Mouse (Mus musculus): ENCODE measurements around the gene Pop7. TPM values are rescaled to one million over a fixed set of nuclear protein-coding genes. Genes with fewer than 3 reads are reported as not detected.

The Pop7 gene
- polyA plus RNA-seq (2015; fragmentation: Nextera tagmentation; extraction: Ambion mirVana), result 66.8 and 74.7 TPM in 2 replicates

GRCm38 (mm10) chr5:137501709-137502666 lies at the start of gene Pop7:
TSS of gene Pop7 (minus strand) at chr5:137502518.
- Histone ChIP-seq H3K4me2 (ENCODE audit: low read length) (peak within 1 kb of the TSS; percentile 94), H3K9ac (replicated peaks; ENCODE audit: low read depth, low read length) (peak within 1 kb of the TSS; percentile 88), H3K4me1 (replicated peaks; ENCODE audit: control insufficient read depth, insufficient read depth, low read length) (peaks cover 14% of the 10 kb centered on the region), H3K27ac (ENCODE audit: low read length) (peak within 1 kb of the TSS; percentile 99), H3K27me3 (replicated peaks; ENCODE audit: control insufficient read depth, insufficient read depth, low read length) (peaks cover 2% of the 10 kb centered on the region; the same call in 1 of the 2 replicates), H3K9me3 (ENCODE audit: control insufficient read depth, low read length) (no peaks in the 10 kb centered on the region), H3K4me3 (replicated peaks; ENCODE audit: low read length) (peak within 1 kb of the TSS; percentile 91), H3K36me3 (ENCODE audit: control insufficient read depth, insufficient read depth) (no peaks in the 10 kb centered on the region)
- 2% methylated on average over 64 of the region's 64 CpGs for WGBS
- peak; percentile 95 for ATAC-seq

GRCm38 (mm10) chr5:137551119-137551518 lies 48.8 kb upstream of the Pop7 start:
- Histone ChIP-seq H3K4me1 (replicated peaks; ENCODE audit: control insufficient read depth, insufficient read depth, low read length) (peaks cover 8% of the 10 kb centered on the region), H3K9ac (replicated peaks; ENCODE audit: low read depth, low read length) (no peak overlapping the region), H3K27ac (ENCODE audit: low read length) (no peak overlapping the region), H3K4me2 (ENCODE audit: low read length) (no peak overlapping the region), H3K27me3 (replicated peaks; ENCODE audit: control insufficient read depth, insufficient read depth, low read length) (no peaks in the 10 kb centered on the region), H3K36me3 (ENCODE audit: control insufficient read depth, insufficient read depth) (no peaks in the 10 kb centered on the region), H3K9me3 (ENCODE audit: control insufficient read depth, low read length) (no peaks in the 10 kb centered on the region), H3K4me3 (replicated peaks; ENCODE audit: low read length) (no peak overlapping the region)
- 75% methylated on average over 5 of the region's 5 CpGs for WGBS
- ATAC-seq, result no peak

- Histone ChIP-seq H3K27me3 (replicated peaks; ENCODE audit: control insufficient read depth, insufficient read depth, low read length) (no peaks in the 10 kb centered on the region), H3K36me3 (ENCODE audit: control insufficient read depth, insufficient read depth) (no peaks in the 10 kb centered on the region), H3K9me3 (ENCODE audit: control insufficient read depth, low read length) (no peaks in the 10 kb centered on the region), H3K4me3 (replicated peaks; ENCODE audit: low read length) (no peak overlapping the region), H3K9ac (replicated peaks; ENCODE audit: low read depth, low read length) (no peak overlapping the region), H3K27ac (ENCODE audit: low read length) (no peak overlapping the region), H3K4me1 (replicated peaks; ENCODE audit: control insufficient read depth, insufficient read depth, low read length) (peaks cover 8% of the 10 kb centered on the region), H3K4me2 (ENCODE audit: low read length) (no peak overlapping the region)
- 87% methylated on average over 2 of the region's 2 CpGs for WGBS
- no peak for ATAC-seq
These were observed 47.5 kb upstream of the Pop7 start for GRCm38 (mm10) chr5:137549840-137550239.

- no peak for ATAC-seq
- Histone ChIP-seq H3K36me3 (ENCODE audit: control insufficient read depth, insufficient read depth) (no peaks in the 10 kb centered on the region), H3K9ac (replicated peaks; ENCODE audit: low read depth, low read length) (no peak overlapping the region), H3K9me3 (ENCODE audit: control insufficient read depth, low read length) (no peaks in the 10 kb centered on the region), H3K4me2 (ENCODE audit: low read length) (no peak overlapping the region), H3K27me3 (replicated peaks; ENCODE audit: control insufficient read depth, insufficient read depth, low read length) (no peaks in the 10 kb centered on the region), H3K27ac (ENCODE audit: low read length) (no peak overlapping the region), H3K4me1 (replicated peaks; ENCODE audit: control insufficient read depth, insufficient read depth, low read length) (no peaks in the 10 kb centered on the region), H3K4me3 (replicated peaks; ENCODE audit: low read length) (no peak overlapping the region)
- WGBS, result 75% methylated on average over 4 of the region's 4 CpGs
These were observed 43.3 kb upstream of the Pop7 start for GRCm38 (mm10) chr5:137545596-137545995.

GRCm38 (mm10) chr5:137544926-137545325 lies 42.6 kb upstream of the Pop7 start:
- 64% methylated on average over 6 of the region's 6 CpGs for WGBS
- H3K27ac ChIP-seq (ENCODE audit: low read length), result no peak overlapping the region
- H3K27me3 ChIP-seq (replicated peaks; ENCODE audit: control insufficient read depth, insufficient read depth, low read length), result no peaks in the 10 kb centered on the region
- no peaks in the 10 kb centered on the region for H3K36me3 ChIP-seq (ENCODE audit: control insufficient read depth, insufficient read depth)
- H3K4me2 ChIP-seq (ENCODE audit: low read length), result no peak overlapping the region
- ATAC-seq, result no peak
- H3K4me1 ChIP-seq (replicated peaks; ENCODE audit: control insufficient read depth, insufficient read depth, low read length), result no peaks in the 10 kb centered on the region; the same call in 1 of the 2 replicates
- no peaks in the 10 kb centered on the region for H3K9me3 ChIP-seq (ENCODE audit: control insufficient read depth, low read length)
- H3K4me3 ChIP-seq (replicated peaks; ENCODE audit: low read length), result no peak overlapping the region
- no peak overlapping the region for H3K9ac ChIP-seq (replicated peaks; ENCODE audit: low read depth, low read length)

- ATAC-seq, result peak; percentile 50; the same call in 1 of the 2 replicates
- H3K36me3 ChIP-seq (ENCODE audit: control insufficient read depth, insufficient read depth), result no peaks in the 10 kb centered on the region
- no peak overlapping the region for H3K4me3 ChIP-seq (replicated peaks; ENCODE audit: low read length)
- H3K9me3 ChIP-seq (ENCODE audit: control insufficient read depth, low read length), result no peaks in the 10 kb centered on the region
- no peak overlapping the region for H3K9ac ChIP-seq (replicated peaks; ENCODE audit: low read depth, low read length)
- peaks cover 9% of the 10 kb centered on the region for H3K4me1 ChIP-seq (replicated peaks; ENCODE audit: control insufficient read depth, insufficient read depth, low read length)
- no peaks in the 10 kb centered on the region for H3K27me3 ChIP-seq (replicated peaks; ENCODE audit: control insufficient read depth, insufficient read depth, low read length)
- H3K4me2 ChIP-seq (ENCODE audit: low read length), result no peak overlapping the region
- peak overlapping the region; percentile 54 for H3K27ac ChIP-seq (ENCODE audit: low read length)
- WGBS, result 55% methylated on average over 5 of the region's 5 CpGs
These were observed 39.6 kb upstream of the Pop7 start for GRCm38 (mm10) chr5:137541768-137542540.

GRCm38 (mm10) chr5:137540991-137541390 lies 38.7 kb upstream of the Pop7 start:
- H3K36me3 ChIP-seq (ENCODE audit: control insufficient read depth, insufficient read depth), result no peaks in the 10 kb centered on the region
- no peak overlapping the region for H3K4me2 ChIP-seq (ENCODE audit: low read length)
- H3K9me3 ChIP-seq (ENCODE audit: control insufficient read depth, low read length), result no peaks in the 10 kb centered on the region
- H3K4me1 ChIP-seq (replicated peaks; ENCODE audit: control insufficient read depth, insufficient read depth, low read length), result peaks cover 9% of the 10 kb centered on the region
- H3K9ac ChIP-seq (replicated peaks; ENCODE audit: low read depth, low read length), result no peak overlapping the region
- ATAC-seq, result no peak
- no peak overlapping the region for H3K27ac ChIP-seq (ENCODE audit: low read length)
- WGBS, result 70% methylated on average over 6 of the region's 6 CpGs
- no peaks in the 10 kb centered on the region for H3K27me3 ChIP-seq (replicated peaks; ENCODE audit: control insufficient read depth, insufficient read depth, low read length)
- H3K4me3 ChIP-seq (replicated peaks; ENCODE audit: low read length), result no peak overlapping the region

GRCm38 (mm10) chr5:137539291-137539801 lies 37.0 kb upstream of the Pop7 start:
- Histone ChIP-seq H3K27ac (ENCODE audit: low read length) (peak overlapping the region; percentile 5), H3K4me2 (ENCODE audit: low read length) (no peak overlapping the region), H3K36me3 (ENCODE audit: control insufficient read depth, insufficient read depth) (no peaks in the 10 kb centered on the region), H3K4me1 (replicated peaks; ENCODE audit: control insufficient read depth, insufficient read depth, low read length) (peaks cover 9% of the 10 kb centered on the region), H3K27me3 (replicated peaks; ENCODE audit: control insufficient read depth, insufficient read depth, low read length) (no peaks in the 10 kb centered on the region), H3K4me3 (replicated peaks; ENCODE audit: low read length) (no peak overlapping the region), H3K9ac (replicated peaks; ENCODE audit: low read depth, low read length) (no peak overlapping the region), H3K9me3 (ENCODE audit: control insufficient read depth, low read length) (no peaks in the 10 kb centered on the region)
- 23% methylated on average over 7 of the region's 7 CpGs for WGBS
- ATAC-seq, result peak; percentile 68

GRCm38 (mm10) chr5:137537461-137537860 lies 35.1 kb upstream of the Pop7 start:
- H3K27me3 ChIP-seq (replicated peaks; ENCODE audit: control insufficient read depth, insufficient read depth, low read length), result no peaks in the 10 kb centered on the region
- no peaks in the 10 kb centered on the region for H3K9me3 ChIP-seq (ENCODE audit: control insufficient read depth, low read length)
- WGBS, result 51% methylated on average over 4 of the region's 4 CpGs
- no peak overlapping the region for H3K4me2 ChIP-seq (ENCODE audit: low read length)
- no peak overlapping the region for H3K27ac ChIP-seq (ENCODE audit: low read length)
- no peak overlapping the region for H3K9ac ChIP-seq (replicated peaks; ENCODE audit: low read depth, low read length)
- ATAC-seq, result no peak
- H3K4me1 ChIP-seq (replicated peaks; ENCODE audit: control insufficient read depth, insufficient read depth, low read length), result peaks cover 9% of the 10 kb centered on the region
- H3K36me3 ChIP-seq (ENCODE audit: control insufficient read depth, insufficient read depth), result no peaks in the 10 kb centered on the region
- H3K4me3 ChIP-seq (replicated peaks; ENCODE audit: low read length), result no peak overlapping the region
